Mouse (Mus musculus) bone marrow macrophage, adult 2 months (primary cell): Measurements from ENCODE around the gene Exosc9. TPM values are rescaled to one million over a fixed set of nuclear protein-coding genes. Genes with fewer than 3 reads are reported as not detected.
"Not testable (repeated sequence)": the region's sequence is repeated elsewhere in the genome, so short reads cannot be mapped to it uniquely, and the experiment has no call there.

Experiments
- H3K27ac ChIP-seq: 2 replicates; pipeline ENCODE4 v1.5.1; 2012; ENCODE audit warnings: low read depth, low read length; ENCODE audit not compliant: insufficient read depth
- H3K4me1 ChIP-seq: 2 replicates; pipeline ENCODE4 v1.6.1; 2012; ENCODE audit warnings: low read length; ENCODE audit not compliant: control insufficient read depth, insufficient read depth
- H3K4me3 ChIP-seq: 2 replicates; pipeline ENCODE4 v1.5.1; 2012; ENCODE audit warnings: mild to moderate bottlenecking, low read length, moderate library complexity; ENCODE audit not compliant: insufficient read depth
- CTCF ChIP-seq: IDR thresholded peaks from 2 replicates; pipeline ENCODE4 v1.5.1; 2012; ENCODE audit warnings: low read depth, mild to moderate bottlenecking, low read length, moderate library complexity
- POLR2A ChIP-seq: IDR thresholded peaks from 2 replicates; pipeline ENCODE4 v1.6.1; 2012; ENCODE audit warnings: mild to moderate bottlenecking, low read depth, low read length, borderline replicate concordance
- polyA plus RNA-seq: library from polyadenylated mRNA; stranded (reverse); fragments of >200 nt; gene quantifications from 2 replicates; pipeline ENCODE4 v1.2.4, GENCODE M21; 2012; ENCODE audit not compliant: missing spikeins, insufficient read depth, insufficient read length

The Exosc9 gene
- polyA plus RNA-seq, 1 experiment: 35.3 TPM

- no peak overlapping the region for H3K27ac ChIP-seq
- no peak overlapping the region for H3K4me3 ChIP-seq
- 0 out of 2 replicates have a peak, but pooled peaks cover 4% of the 10 kb centered on the region for H3K4me1 ChIP-seq
- TF ChIP-seq CTCF: no peak
- TF ChIP-seq POLR2A: no peak
Measured at GRCm38 (mm10) chr3:36551343-36551742, 1.1 kb upstream of the Exosc9 start.

GRCm38 (mm10) chr3:36551851-36552384 lies 488 bp upstream of the Exosc9 start:
- H3K27ac ChIP-seq: no peak overlapping the region

GRCm38 (mm10) chr3:36557601-36558000 lies 5.2 kb downstream of the Exosc9 start:
- TF ChIP-seq CTCF (no peak), POLR2A (no peak)
- H3K4me1 ChIP-seq: no peaks in the 10 kb centered on the region
- H3K4me3 ChIP-seq: no peak overlapping the region
- no peak overlapping the region for H3K27ac ChIP-seq

More at GRCm38 (mm10) chr3:36551851-36552384, 488 bp upstream of the Exosc9 start:
- H3K4me1 ChIP-seq: 0 out of 2 replicates have a peak, but pooled peaks cover 4% of the 10 kb centered on the region
- H3K4me3 ChIP-seq: peak overlapping the region; percentile 91
- TF ChIP-seq CTCF (no peak), POLR2A (no peak)

GRCm38 (mm10) chr3:36559606-36560005 lies 7.2 kb downstream of the Exosc9 start:
- Histone ChIP-seq H3K4me3 (no peak overlapping the region), H3K27ac (no peak overlapping the region), H3K4me1 (no peaks in the 10 kb centered on the region)
- TF ChIP-seq POLR2A (no peak), CTCF (no peak)

GRCm38 (mm10) chr3:36563666-36564065 lies 11.3 kb downstream of the Exosc9 start:
- Histone ChIP-seq H3K4me1 (no peaks in the 10 kb centered on the region), H3K27ac (no peak overlapping the region), H3K4me3 (no peak overlapping the region)
- TF ChIP-seq CTCF: no peak
- TF ChIP-seq POLR2A: no peak

- Histone ChIP-seq H3K4me3 (no peak overlapping the region), H3K4me1 (peaks cover 6% of the 10 kb centered on the region; the same call in 1 of the 2 replicates), H3K27ac (no peak overlapping the region)
- TF ChIP-seq POLR2A (no peak), CTCF (no peak)
Measured at GRCm38 (mm10) chr3:36569836-36570235, 17.4 kb downstream of the Exosc9 start.

- H3K4me1 ChIP-seq: peaks cover 6% of the 10 kb centered on the region; the same call in 1 of the 2 replicates
- TF ChIP-seq CTCF (no peak), POLR2A (no peak)
- H3K27ac ChIP-seq: peak overlapping the region; percentile 14
Measured at GRCm38 (mm10) chr3:36571361-36571826, 19.0 kb downstream of the Exosc9 start.

GRCm38 (mm10) chr3:36571827-36572378 lies 19.5 kb downstream of the Exosc9 start, which contains the start of gene Ccna2:
Gene Ccna2, minus strand, starts transcription at chr3:36572150.
- peak within 1 kb of the TSS; percentile 14 for H3K27ac ChIP-seq
- peaks cover 6% of the 10 kb centered on the region; the same call in 1 of the 2 replicates for H3K4me1 ChIP-seq
- H3K4me3 ChIP-seq: peak within 1 kb of the TSS; percentile 76
- 0 out of 2 replicates have a peak, but pooled peaks have one; percentile 35 for TF ChIP-seq POLR2A
- no peak for TF ChIP-seq CTCF

More at GRCm38 (mm10) chr3:36571361-36571826, 19.0 kb downstream of the Exosc9 start:
- H3K4me3 ChIP-seq: peak overlapping the region; percentile 76

GRCm38 (mm10) chr3:36598811-36599210 lies 46.4 kb downstream of the Exosc9 start:
- H3K27ac ChIP-seq: no peak overlapping the region
- H3K4me3 ChIP-seq: no peak overlapping the region
- TF ChIP-seq POLR2A: no peak
- TF ChIP-seq CTCF: no peak
- no peaks in the 10 kb centered on the region for H3K4me1 ChIP-seq

GRCm38 (mm10) chr3:36599773-36600172 lies 47.4 kb downstream of the Exosc9 start:
- not testable (repeated sequence) for H3K4me3 ChIP-seq, H3K4me1 ChIP-seq, H3K27ac ChIP-seq
